Mouse (Mus musculus) adrenal gland, postnatal 36 days (tissue): ENCODE measurements at regions not wholly inside any gene's neighbourhood (a gene's known extent, or its start where the extent isn't known, plus 50 kb on each side); places are given as distances from the start of the nearest gene placed in this dataset.

Source experiments
- DNase-seq, 2 experiments: peaks; one replicate each; pipeline ENCODE4 v3.0.0; 2021; ENCODE audit warnings: mixed read lengths in 1 of 2

DNA sequence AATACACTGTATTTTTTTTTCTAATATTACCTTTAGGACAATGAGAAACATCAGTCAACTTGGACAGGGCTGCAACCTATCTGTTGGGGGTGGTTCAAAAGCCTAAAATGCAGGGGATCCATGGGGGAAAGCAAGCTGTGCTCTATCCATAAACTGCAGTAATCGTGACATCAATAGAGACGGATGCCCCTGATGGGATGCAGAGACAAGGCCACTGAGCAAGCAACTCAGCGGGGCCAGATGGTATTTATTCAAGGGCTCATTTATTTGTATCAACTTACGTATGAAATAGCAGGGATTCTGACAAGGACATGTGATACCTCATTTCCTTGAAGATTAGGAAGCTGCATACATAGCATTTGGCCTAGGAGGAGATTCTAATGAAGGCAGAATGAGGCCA, 673.5 kb upstream of the A1bg start:
- DNase-seq = no peak

GRCm38 (mm10) chr15:61588956-61589355, 666.1 kb upstream of the A1bg start:
- no peak for DNase-seq

GRCm38 (mm10) chr15:61582335-61582734, 659.5 kb upstream of the A1bg start:
- DNase-seq = no peak

- DNase-seq = no peak
These were observed 640.5 kb upstream of the A1bg start for GRCm38 (mm10) chr15:61563347-61563746.

DNA sequence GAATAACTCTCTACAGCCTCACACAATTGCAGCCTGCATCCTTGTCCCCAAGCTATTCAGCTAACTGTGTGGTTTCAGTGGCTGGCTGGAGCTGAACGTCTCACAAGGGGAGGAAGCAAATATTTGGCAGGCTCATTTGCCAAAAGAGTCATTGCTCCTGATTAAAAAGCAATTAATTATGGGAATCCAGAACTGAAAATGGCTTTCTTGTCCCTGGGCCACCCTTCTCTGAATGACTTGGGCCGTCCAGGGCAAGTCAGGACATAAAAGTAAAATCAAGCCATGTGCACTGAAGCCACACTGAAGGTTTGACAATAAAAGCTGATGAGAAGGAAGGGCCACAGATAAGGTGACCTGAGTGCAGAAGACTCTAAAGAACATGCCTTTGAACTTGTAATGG, 639.4 kb upstream of the A1bg start:
- DNase-seq = peak in 1 of 2 experiments; percentile 2

DNA sequence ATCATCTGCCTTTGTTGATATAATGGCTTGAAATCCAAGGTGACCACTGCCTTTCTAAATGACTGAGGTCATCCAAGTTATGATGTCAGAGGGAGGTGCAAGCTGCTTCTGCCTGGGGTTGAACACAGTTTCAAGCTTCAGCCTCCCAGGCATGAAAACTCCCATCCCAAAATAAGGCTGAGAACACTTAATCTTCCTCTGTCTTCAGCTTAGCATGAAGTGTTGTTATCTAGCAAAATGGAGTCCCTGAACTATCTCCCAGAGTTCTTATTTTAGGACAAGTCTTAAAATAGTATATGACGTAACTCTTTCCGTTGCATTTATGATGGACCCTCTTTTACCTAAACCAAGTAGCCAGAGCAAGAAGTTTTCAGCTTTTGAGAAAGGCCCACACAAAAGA, 631.1 kb upstream of the A1bg start:
- no peak for DNase-seq

- peak in 1 of 2 experiments; percentile 8 for DNase-seq
These were observed 630.4 kb upstream of the A1bg start for GRCm38 (mm10) chr15:61553081-61553680.

DNA sequence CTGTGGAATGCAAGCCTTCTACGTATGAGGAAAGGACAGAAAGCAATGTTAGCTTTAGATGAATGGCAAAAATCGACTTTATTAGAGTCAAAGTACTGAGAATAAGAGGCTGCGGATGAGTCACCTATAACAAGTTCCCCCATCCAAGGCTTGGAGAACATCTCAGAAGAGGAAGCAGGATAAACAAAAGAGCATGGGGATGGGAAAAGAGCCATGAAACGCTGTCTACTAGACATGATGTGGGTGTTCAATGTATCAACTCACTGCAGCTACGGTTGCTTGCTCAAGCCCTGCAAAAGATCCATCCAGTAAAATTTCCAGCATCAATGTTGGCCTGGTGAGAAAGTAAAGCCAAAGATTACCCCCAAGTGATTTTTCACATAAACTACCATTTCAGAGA, 628.4 kb upstream of the A1bg start:
- DNase-seq = no peak

DNA sequence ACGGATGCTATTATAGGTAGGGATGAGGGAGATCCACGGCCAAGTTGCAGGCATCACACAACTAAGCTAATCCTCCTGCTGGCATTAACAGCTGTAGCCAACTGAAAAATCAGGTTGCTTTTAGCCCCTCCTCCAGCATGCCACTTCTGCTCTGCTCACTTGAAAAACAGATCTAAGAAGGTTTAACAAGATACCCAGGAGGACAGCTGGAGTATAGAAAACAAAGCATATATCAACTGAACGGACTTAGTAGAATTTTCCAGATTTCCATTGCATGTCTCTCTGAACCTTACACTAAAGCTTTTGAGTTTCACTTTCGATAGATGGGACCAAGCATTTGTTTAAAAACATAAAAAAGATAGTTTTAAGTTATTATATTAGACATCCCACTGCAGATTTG, 625.6 kb upstream of the A1bg start:
- no peak for DNase-seq

GRCm38 (mm10) chr15:61546608-61547007, 623.8 kb upstream of the A1bg start:
- no peak for DNase-seq

GRCm38 (mm10) chr15:61544074-61544473, 621.3 kb upstream of the A1bg start:
- DNase-seq = no peak

DNA sequence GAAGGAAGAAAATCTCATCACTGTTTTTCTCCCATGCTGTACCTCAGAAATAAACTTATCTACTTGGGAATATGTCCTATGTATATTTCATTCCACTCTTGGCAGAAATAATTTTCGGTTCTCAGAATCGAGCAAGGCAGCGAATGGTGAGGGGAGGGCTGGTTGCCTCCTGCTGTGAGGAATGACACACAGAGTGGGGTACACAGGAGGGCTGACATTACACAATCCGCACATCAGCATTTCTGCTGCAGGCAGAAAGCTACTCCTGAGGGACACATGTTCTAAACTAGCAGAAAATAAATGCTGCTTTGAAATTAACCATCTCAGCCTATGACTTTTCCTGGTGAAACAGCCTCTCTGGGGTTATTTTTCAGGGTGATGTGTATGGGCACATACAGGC, 618.8 kb upstream of the A1bg start:
- DNase-seq = no peak

GRCm38 (mm10) chr15:61540753-61541421, 618.1 kb upstream of the A1bg start:
- DNase-seq = no peak

GRCm38 (mm10) chr15:61538930-61539329, 616.1 kb upstream of the A1bg start:
- DNase-seq = no peak

DNA sequence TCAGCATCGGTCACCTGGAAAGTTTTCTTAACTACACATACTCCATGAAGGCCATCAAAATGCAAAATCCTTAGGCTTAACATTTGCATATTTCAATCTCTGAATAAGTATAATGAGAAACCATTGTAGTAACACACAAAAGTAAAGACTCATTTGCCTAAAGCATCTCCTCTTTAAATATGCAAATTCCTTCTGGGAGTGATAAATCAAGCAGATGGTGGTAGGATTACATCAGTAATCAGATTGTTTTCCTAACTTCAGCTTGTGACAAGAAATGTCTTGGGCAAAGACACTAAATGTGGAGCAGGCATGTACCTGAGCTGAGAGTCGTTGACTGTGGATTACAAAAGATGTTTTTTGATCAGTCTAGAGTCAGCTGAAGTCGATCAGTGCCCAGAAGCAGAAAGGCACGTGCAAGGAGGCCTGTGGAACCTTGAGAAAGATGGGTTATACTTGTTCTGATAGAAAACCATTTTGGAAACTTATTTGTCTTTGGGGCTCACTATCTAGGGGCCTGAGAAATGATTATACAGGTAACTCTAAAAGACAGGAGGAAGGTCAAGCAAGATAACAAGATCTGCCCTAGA, 615.5 kb upstream of the A1bg start:
- no peak for DNase-seq

DNA sequence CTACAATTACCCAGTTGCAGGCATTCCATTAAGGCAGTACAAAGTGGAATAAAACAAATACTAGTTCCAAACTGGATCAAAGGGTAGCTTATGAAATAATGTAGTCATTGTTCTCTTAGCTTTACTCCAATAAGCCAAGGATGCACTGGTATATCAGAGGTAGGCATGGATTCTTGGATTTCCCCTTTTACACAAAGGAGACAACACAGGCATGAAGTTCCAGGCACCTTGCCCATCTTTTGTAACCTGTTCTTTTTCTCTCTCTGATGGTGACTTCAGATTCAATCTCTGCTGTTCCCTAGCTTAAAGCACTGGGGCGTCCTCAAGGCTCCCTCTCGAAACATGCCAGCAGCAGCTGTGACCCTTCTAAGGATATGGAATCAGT, 613.5 kb upstream of the A1bg start:
- DNase-seq = no peak

DNA sequence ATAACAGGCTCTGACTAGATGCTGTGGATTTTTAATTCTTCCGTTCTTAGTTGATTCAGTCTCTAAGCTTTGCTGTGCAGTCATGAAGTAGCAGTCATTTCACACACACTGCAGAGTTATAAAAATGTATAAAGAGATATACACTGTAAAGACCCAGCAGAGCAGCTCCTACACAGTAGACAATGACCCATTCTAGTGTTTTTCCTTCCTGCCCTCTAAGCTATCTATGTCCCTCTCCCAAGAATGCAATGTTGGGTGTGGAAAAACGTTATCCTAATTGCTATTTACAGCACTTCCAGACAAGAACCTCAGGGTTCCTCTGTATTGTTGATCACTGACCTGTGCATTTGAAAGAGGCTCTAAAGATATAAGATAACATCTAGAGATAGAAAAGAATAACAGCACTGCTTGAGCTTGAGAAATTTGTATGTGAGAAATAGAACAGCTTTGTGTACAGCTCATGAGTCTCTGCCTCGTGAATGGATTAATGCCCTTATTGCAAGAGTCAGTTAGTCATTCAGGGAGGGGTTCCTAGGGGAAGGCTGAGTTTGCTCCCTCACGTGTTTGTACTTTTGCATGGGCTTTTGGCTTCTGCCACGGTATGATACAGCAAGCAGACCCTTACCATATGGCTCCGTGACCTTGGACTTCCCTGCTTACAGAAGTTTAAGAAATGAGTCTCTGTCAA, 613.0 kb upstream of the A1bg start:
- DNase-seq = no peak

DNA sequence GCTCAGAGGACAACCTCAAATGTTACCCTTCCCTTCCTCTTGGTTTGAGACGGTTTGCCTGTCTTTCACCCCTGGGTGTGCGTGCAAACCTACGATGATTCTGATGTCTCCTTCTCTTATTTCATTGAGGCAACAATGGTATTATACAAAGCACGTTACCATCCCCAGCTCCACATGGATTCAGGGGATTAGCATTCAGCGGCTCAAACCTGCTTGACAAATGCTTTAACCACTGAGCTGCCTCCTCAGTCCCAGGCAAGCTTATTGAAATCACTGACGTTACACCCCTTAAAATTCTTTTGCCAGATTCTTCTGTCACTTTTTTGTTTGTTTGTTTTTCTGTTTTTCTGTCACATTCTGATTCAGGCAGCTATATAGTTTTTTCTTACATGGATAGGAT, 612.4 kb upstream of the A1bg start:
- DNase-seq = no peak

DNA sequence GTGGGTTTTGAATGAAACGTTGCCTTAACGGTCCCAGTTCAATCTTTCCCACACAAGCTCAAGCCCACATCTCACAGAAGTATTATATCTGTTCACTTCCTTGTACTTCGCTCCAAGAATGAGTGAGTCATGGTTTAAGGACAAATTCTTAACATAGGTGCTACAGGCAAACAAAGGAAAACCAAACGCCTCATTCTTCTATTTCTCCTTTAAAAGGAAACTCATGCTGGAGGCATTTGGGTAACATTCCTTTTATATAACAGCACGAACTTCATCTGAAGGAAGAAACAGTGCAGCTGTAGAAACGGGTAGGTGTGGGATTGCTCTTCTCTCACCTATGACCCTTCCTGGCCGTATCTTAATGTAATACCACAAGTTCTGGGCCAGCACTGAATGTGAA, 610.0 kb upstream of the A1bg start:
- no peak for DNase-seq

GRCm38 (mm10) chr15:61532040-61532439, 609.2 kb upstream of the A1bg start:
- no peak for DNase-seq

DNA sequence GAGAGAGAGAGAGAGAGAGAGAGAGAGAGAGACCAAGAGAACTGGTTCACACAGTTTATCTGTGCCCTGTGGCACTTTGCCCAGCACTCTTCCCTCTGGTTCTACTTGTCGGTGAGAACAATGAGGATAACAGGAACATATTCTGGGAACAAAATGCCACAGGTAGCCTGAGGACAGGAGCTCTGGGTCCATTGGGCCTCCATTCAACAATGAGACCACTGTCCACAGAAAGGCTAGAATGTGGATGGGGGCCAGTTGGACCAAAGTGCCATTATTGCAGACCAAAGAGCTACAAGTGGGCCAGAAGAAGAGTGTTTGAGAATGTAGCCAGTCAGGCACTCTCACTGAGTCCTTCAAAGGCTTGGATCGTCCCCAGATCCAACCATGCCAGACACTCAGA, 600.2 kb upstream of the A1bg start:
- no peak for DNase-seq

DNA sequence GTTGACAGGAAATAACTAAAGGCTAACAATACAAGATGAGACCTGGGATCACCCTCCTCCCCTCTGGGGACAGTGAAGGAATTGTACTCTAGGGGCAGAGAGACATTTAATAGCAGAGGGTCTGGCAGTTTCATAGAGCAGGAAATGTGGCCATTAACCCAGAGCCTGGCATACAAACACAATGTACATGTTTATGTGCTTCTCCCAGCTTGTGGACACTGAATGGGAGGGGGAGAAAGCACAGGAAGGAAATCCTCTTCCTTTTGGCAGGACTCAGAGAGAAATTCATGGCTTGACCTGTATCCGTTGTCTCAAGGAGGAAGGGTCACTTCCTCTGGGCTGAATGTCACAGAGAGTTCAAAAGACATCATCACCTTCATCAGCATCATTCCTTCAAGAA, 594.5 kb upstream of the A1bg start:
- DNase-seq = peak in 1 of 2 experiments; percentile 12

DNA sequence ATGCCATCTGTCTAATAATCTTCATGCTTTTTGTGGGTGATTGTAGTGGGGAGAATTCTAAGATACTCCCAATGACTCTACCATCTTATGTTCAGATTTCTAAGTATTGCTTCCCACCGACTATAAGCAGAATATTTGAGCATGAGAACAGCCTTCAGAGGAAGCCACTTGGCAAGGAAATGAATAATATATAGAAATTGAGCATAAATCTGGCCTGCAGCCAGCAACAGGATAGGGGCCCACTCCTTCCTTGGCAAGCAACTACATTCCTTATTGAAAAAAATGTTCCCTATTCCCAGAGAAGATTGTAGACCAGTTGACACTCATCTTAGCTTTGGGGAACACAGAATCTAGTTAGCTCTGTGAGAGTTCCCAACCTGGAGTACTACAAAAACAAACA, 591.5 kb upstream of the A1bg start:
- no peak for DNase-seq
